Mouse (Mus musculus): ENCODE data around the gene Notch3. TPM values are rescaled to one million over a fixed set of nuclear protein-coding genes. Genes with fewer than 3 reads are reported as not detected.
A peak's percentile ranks its signal among the peaks of the same experiment; 100 is the strongest.
"Not testable (repeated sequence)": the region's sequence is repeated elsewhere in the genome, so short reads cannot be mapped to it uniquely, and the experiment has no call there.

Notch3 gene
- polyA plus RNA-seq, 1 experiment from 2014 or later: 26.0 TPM

DNA sequence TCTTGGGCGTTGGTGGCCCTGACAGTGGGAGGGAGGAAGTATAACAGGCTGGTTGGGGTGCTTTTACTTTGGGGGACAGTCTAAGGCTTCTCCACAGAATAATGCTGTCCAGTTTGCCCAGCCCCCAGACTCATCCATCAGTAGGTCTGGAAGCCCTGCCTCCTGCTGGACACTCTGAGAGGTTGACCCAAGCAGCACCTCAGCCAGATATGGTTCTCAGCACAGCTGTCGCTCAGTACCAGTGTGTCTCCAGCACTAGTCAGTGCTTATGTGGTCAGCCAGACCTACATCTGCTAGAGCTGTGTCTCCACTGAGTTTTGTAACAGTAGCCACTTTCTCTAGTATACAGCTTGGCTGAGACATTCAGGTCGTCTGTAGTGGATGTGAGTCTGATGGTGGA is 48.2 kb downstream of the Notch3 start:
- H3K9ac ChIP-seq (ENCODE audit: low read length): no peak overlapping the region
- peaks cover 10% of the 10 kb centered on the region; the same call in 1 of the 2 replicates for H3K36me3 ChIP-seq (ENCODE audit: control insufficient read depth, insufficient read depth, low read length)
- H3K4me1 ChIP-seq (ENCODE audit: control insufficient read depth, insufficient read depth, low read length): peaks cover 14% of the 10 kb centered on the region
- peak overlapping the region; percentile 33; the same call in 1 of the 2 replicates for H3K4me2 ChIP-seq (ENCODE audit: low read depth, severe bottlenecking)
- no peaks in the 10 kb centered on the region for H3K9me3 ChIP-seq (ENCODE audit: control insufficient read depth, low read length)
- no peak overlapping the region for H3K4me3 ChIP-seq (ENCODE audit: low read depth, low read length)
- 11% methylated on average over 3 of the region's 3 CpGs for WGBS
- no peaks in the 10 kb centered on the region for H3K27me3 ChIP-seq (ENCODE audit: control insufficient read depth, insufficient read depth, low read length)
- DNase-seq (ENCODE audit: low spot score) (peak; percentile 43), ATAC-seq (ENCODE audit: insufficient number of reproducible peaks, low FRiP score, low TSS enrichment, low read depth) (peak; percentile 53)
- H3K27ac ChIP-seq (replicated peaks; ENCODE audit: low read depth, low read length): peak overlapping the region; percentile 14; the same call in 1 of the 2 replicates

DNA sequence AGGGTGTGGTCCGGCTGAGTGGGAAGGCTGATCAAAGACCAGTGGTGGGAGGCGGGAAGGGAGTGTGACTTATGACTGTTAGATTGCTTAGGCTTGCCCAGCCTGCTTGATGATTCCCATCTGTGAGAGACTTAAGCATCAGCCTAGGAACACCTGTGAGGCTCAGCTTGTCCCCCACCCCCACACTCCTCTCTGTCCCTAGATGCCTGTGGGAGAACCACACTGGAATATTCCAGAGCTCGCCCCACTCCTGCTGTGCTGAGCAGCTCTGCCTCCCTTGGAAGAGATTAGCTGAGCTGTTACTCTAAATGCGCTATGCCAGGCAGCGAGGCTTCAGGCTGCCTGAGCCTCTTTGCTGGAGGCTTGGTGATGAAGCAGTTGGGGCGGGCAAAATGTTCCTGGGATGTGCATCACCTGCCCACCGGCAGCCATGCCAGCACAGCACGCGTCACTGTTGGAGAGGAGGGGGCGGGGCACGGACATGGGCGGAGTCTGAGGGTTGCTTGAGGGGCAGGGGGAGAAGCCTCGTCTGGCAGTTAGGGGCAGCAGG is 48.7 kb downstream of the Notch3 start:
- Histone ChIP-seq H3K27ac (replicated peaks; ENCODE audit: low read depth, low read length) (peak overlapping the region; percentile 14; the same call in 1 of the 2 replicates), H3K4me2 (ENCODE audit: low read depth, severe bottlenecking) (peak overlapping the region; percentile 33), H3K4me1 (ENCODE audit: control insufficient read depth, insufficient read depth, low read length) (peaks cover 14% of the 10 kb centered on the region)
- not testable (repeated sequence) for H3K9me3 ChIP-seq (ENCODE audit: control insufficient read depth, low read length); H3K4me3 ChIP-seq (ENCODE audit: low read depth, low read length); H3K9ac ChIP-seq (ENCODE audit: low read length); H3K27me3 ChIP-seq (ENCODE audit: control insufficient read depth, insufficient read depth, low read length); H3K36me3 ChIP-seq (ENCODE audit: control insufficient read depth, insufficient read depth, low read length)
- ATAC-seq (ENCODE audit: insufficient number of reproducible peaks, low FRiP score, low TSS enrichment, low read depth): peak; percentile 44
- DNase-seq (ENCODE audit: low spot score): peak; percentile 82
- WGBS: 4% methylated on average over 12 of the region's 13 CpGs

DNA sequence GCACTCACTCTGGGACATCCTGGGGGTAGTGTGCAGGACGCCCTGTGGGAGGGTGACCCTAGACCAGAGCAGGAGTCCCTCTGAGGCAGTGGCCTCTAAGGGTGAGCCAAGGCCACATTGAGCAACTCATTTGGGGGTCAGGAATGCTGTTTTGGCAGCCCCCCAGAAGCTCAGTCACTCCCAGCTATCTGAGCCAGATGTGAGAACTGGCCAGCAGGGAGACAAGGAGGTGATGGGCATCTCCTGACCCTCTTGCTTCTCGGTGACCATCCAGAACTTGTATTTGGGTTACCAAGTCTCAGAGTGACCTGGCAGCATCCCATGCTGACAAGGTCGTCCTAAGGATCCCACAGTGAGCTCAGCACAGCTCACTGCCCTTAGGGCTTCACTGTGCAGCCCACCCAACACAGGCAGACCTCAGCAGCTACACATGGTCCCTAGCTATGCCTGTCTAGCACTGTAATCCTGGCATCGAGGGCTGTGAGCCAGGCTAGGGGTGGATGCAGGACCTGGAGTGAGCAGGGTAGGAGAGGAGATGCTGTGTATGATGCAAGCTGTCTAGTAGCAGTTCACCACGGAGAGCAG is 49.3 kb downstream of the Notch3 start:
- WGBS: 48% methylated on average over 4 of the region's 5 CpGs
- H3K4me1 ChIP-seq (ENCODE audit: control insufficient read depth, insufficient read depth, low read length): peaks cover 14% of the 10 kb centered on the region
- DNase-seq (ENCODE audit: low spot score) (no peak), ATAC-seq (ENCODE audit: insufficient number of reproducible peaks, low FRiP score, low TSS enrichment, low read depth) (no peak; the same call in 1 of the 2 replicates)
- peaks cover 7% of the 10 kb centered on the region; the same call in 1 of the 2 replicates for H3K36me3 ChIP-seq (ENCODE audit: control insufficient read depth, insufficient read depth, low read length)
- no peaks in the 10 kb centered on the region for H3K9me3 ChIP-seq (ENCODE audit: control insufficient read depth, low read length)
- H3K4me2 ChIP-seq (ENCODE audit: low read depth, severe bottlenecking): no peak overlapping the region
- H3K9ac ChIP-seq (ENCODE audit: low read length): 0 out of 2 replicates have a peak overlapping the region, but pooled peaks have one; percentile 22
- no peak overlapping the region for H3K27ac ChIP-seq (replicated peaks; ENCODE audit: low read depth, low read length)
- no peaks in the 10 kb centered on the region for H3K27me3 ChIP-seq (ENCODE audit: control insufficient read depth, insufficient read depth, low read length)
- H3K4me3 ChIP-seq (ENCODE audit: low read depth, low read length): no peak overlapping the region

DNA sequence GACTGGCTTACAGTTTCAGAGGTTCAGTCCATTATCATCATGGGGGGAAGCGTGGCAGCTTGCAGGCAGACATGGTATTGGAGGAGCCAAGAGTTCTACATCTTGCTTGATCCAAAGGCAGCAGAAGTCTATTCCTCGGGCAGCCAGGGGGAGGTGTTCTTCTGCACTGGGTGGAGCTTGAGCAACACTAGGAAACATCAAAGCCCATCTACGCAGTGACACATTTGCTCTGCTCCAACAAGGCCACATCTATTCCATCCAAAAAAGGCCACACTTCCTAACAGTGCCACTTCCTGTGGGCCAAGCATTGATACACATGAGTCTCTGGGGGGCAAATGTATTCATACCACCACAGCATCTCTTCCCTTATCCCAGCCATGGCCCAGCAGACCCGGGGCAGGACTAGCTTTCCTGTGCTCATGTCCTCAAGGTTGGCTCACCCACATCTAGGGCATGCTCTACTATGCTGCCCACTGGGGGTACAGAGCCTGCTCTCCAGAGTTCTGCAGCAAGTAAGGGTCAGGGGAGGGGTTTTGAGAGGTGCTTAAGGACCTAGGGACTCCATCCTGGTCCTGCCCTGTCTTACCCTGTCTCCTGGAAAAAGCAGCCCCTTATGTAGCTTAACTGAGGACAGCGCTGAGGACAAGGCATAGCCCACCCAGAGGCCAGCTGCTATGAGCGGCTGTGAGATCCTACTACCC is 49.9 kb downstream of the Notch3 start:
- no peak overlapping the region for H3K27ac ChIP-seq (replicated peaks; ENCODE audit: low read depth, low read length)
- no peak for DNase-seq (ENCODE audit: low spot score)
- WGBS: 80% methylated on average over 6 of the region's 6 CpGs
- no peaks in the 10 kb centered on the region for H3K9me3 ChIP-seq (ENCODE audit: control insufficient read depth, low read length)
- peaks cover 3% of the 10 kb centered on the region; the same call in 1 of the 2 replicates for H3K36me3 ChIP-seq (ENCODE audit: control insufficient read depth, insufficient read depth, low read length)
- ATAC-seq (ENCODE audit: insufficient number of reproducible peaks, low FRiP score, low TSS enrichment, low read depth): no peak
- no peak overlapping the region for H3K4me2 ChIP-seq (ENCODE audit: low read depth, severe bottlenecking)
- H3K4me1 ChIP-seq (ENCODE audit: control insufficient read depth, insufficient read depth, low read length): peaks cover 14% of the 10 kb centered on the region
- no peak overlapping the region for H3K4me3 ChIP-seq (ENCODE audit: low read depth, low read length)
- H3K27me3 ChIP-seq (ENCODE audit: control insufficient read depth, insufficient read depth, low read length): no peaks in the 10 kb centered on the region
- H3K9ac ChIP-seq (ENCODE audit: low read length): no peak overlapping the region

DNA sequence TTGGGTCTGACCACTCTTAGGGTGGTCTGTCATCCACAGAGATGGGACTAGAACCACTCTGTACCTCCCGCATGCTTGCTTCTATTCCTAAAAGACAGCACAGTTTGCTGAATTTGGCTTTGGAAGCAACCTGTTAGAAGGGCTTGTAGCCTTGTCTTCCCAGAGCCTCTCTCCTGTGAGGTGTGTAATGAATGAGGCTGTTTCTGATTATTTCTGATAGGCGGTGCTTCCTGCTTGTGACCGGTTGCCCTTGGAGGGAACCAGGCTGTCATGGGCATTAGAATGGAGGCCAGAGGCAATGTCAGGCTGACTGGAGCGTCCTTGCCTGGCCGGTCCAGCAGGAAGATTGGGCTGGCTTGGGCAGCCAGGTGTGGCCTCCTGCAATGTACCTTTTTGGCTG is 52.2 kb downstream of the Notch3 start:
- peaks cover 14% of the 10 kb centered on the region for H3K4me1 ChIP-seq (ENCODE audit: control insufficient read depth, insufficient read depth, low read length)
- not testable (repeated sequence) for DNase-seq (ENCODE audit: low spot score); ATAC-seq (ENCODE audit: insufficient number of reproducible peaks, low FRiP score, low TSS enrichment, low read depth); H3K9me3 ChIP-seq (ENCODE audit: control insufficient read depth, low read length); H3K27ac ChIP-seq (replicated peaks; ENCODE audit: low read depth, low read length); H3K36me3 ChIP-seq (ENCODE audit: control insufficient read depth, insufficient read depth, low read length); H3K9ac ChIP-seq (ENCODE audit: low read length); H3K27me3 ChIP-seq (ENCODE audit: control insufficient read depth, insufficient read depth, low read length)
- H3K4me2 ChIP-seq (ENCODE audit: low read depth, severe bottlenecking): peak overlapping the region; percentile 94
- H3K4me3 ChIP-seq (ENCODE audit: low read depth, low read length): peak overlapping the region; percentile 38
- WGBS: 39% methylated on average over 3 of the region's 5 CpGs

DNA sequence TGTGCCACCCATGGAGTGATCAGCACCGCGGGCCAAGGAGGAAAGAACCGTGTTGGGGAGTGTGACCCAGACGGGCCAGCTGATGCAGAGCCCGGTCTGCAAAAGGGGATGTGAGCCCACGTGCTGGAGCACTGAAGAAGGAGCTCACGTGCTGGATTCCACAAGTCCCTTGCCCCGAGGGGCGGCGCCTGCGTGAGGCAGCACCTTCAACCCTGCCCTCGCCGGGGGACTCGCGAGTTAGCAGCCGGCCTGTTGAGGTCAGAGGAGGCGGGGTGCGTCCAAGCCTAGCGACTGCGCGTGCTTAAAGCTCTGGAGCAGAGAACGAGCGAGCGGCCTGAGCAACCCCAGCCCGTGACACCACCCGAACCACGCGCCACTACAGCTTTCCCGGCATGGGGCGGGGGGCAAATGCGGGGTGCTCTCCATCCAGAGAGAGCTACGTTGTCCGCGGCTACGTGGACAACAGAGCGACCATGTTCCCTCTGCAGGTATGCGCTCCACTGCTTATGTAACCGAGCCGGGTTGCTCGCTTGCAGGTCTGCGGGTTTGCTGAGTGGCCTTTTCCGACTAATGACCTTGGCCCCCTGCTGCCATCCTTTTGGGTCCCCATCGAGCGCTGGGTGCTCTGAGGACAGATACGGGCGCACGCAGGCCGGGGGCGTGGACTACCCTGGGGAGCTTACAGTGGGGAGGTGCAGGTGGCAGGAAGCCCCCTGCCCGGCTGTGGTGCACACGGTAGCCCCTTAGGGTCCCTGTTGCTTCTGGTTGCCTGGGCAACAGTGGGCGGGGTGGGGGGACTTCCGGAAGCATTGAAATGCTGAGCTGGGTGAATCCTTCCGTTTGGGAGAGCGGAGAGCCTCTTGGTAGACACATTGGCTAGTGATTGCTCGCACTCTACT is 52.9 kb downstream of the Notch3 start:
- Histone ChIP-seq H3K4me3 (ENCODE audit: low read depth, low read length) (peak overlapping the region; percentile 38), H3K27me3 (ENCODE audit: control insufficient read depth, insufficient read depth, low read length) (no peaks in the 10 kb centered on the region), H3K9me3 (ENCODE audit: control insufficient read depth, low read length) (no peaks in the 10 kb centered on the region), H3K4me1 (ENCODE audit: control insufficient read depth, insufficient read depth, low read length) (peaks cover 14% of the 10 kb centered on the region), H3K36me3 (ENCODE audit: control insufficient read depth, insufficient read depth, low read length) (no peaks in the 10 kb centered on the region), H3K27ac (replicated peaks; ENCODE audit: low read depth, low read length) (no peak overlapping the region), H3K4me2 (ENCODE audit: low read depth, severe bottlenecking) (peak overlapping the region; percentile 94), H3K9ac (ENCODE audit: low read length) (peak overlapping the region; percentile 46)
- DNase-seq (ENCODE audit: low spot score) (peak; percentile 75), ATAC-seq (ENCODE audit: insufficient number of reproducible peaks, low FRiP score, low TSS enrichment, low read depth) (0 out of 2 replicates have a peak, but pooled peaks have one; percentile 24)
- WGBS: under 1% methylated on average over 56 of the region's 56 CpGs

DNA sequence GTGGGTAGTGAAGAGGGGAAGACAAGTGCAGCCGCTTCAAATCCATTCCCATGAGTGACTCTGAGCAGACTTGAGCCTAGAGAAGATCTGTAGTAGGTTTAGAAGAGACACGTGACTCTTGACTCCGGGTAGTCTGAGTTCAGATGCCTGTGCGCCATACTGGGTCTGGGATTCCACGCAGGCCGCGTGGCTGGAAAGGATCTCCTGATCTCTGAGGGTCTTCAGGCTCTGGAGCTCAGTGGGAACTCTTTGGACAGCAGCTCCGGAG is 53.5 kb downstream of the Notch3 start:
- no peak overlapping the region for H3K27ac ChIP-seq (replicated peaks; ENCODE audit: low read depth, low read length)
- H3K27me3 ChIP-seq (ENCODE audit: control insufficient read depth, insufficient read depth, low read length): no peaks in the 10 kb centered on the region
- WGBS: 5% methylated on average over 8 of the region's 8 CpGs
- no peaks in the 10 kb centered on the region for H3K9me3 ChIP-seq (ENCODE audit: control insufficient read depth, low read length)
- no peak for DNase-seq (ENCODE audit: low spot score)
- peak overlapping the region; percentile 94 for H3K4me2 ChIP-seq (ENCODE audit: low read depth, severe bottlenecking)
- H3K36me3 ChIP-seq (ENCODE audit: control insufficient read depth, insufficient read depth, low read length): no peaks in the 10 kb centered on the region
- peak overlapping the region; percentile 38 for H3K4me3 ChIP-seq (ENCODE audit: low read depth, low read length)
- H3K9ac ChIP-seq (ENCODE audit: low read length): peak overlapping the region; percentile 46
- no peak for ATAC-seq (ENCODE audit: insufficient number of reproducible peaks, low FRiP score, low TSS enrichment, low read depth)
- H3K4me1 ChIP-seq (ENCODE audit: control insufficient read depth, insufficient read depth, low read length): peaks cover 11% of the 10 kb centered on the region
